Mouse (Mus musculus) E14TG2a.4 (cell line): ENCODE measurements around the gene Rilpl1.

Experiments used
- CTCF ChIP-seq: conservative IDR thresholded peaks from 2 replicates; pipeline ENCODE4 v1.5.1; 2014; ENCODE audit warnings: low read length
- POU5F1 ChIP-seq: IDR thresholded peaks from 2 replicates; pipeline ENCODE4 v1.6.1; 2014; ENCODE audit warnings: low read length, borderline replicate concordance

DNA sequence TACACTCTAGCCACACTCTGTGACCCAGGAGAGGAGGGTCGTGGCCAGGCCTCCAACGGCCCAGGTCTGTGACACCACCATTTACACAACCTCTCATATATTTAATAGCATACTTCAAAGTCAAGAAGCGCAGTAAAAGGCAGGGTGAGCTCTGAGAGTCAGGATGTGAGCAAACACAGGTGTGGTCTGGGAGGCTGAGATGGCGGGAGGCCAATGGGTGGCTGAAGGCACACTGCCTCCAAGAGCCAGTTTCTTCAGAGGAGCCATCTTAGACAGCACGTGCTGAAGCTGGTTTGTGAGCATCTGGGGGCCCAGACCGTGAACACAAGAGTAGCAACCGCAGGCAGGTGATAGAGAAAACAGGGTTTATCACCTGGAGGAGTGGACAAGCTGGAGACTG, 44.3 kb upstream of the Rilpl1 start:
- TF ChIP-seq CTCF (no peak), POU5F1 (no peak)
